9 mouse cellular contexts compared by ENCODE assay signal in genomic region chr17:45551816-45552451, GRCm38 (mm10). TPM values are rescaled to one million over a fixed set of nuclear protein-coding genes. Genes with fewer than 3 reads are reported as not detected.
DNase-seq lines count a peak whose midpoint lies in the region; ATAC-seq and TF ChIP-seq lines count a peak whose summit lies in the region.
"Had no signal": no experiment of that assay in that cellular context is flagged by ENCODE, and none has a peak within 500 bp of the region (broad histone marks: within the 10 kb centered on the region; RNA-seq: fewer than 3 reads in every experiment).

No protein-coding gene starts in this region.

- H3K27me3 ChIP-seq in G1E (ENCODE audit: insufficient read depth, low read length): peaks cover 37% of the 10 kb centered on the region
- H3K27me3 ChIP-seq in intestine, embryonic 15.5 days (replicated peaks): peaks cover 28% of the 10 kb centered on the region
- peaks cover 11% of the 10 kb centered on the region for H3K27me3 ChIP-seq in midbrain, postnatal 0 days (ENCODE audit: insufficient read depth, low read length)
- H3K27me3 ChIP-seq in stomach, postnatal 0 days (ENCODE audit: control insufficient read depth, insufficient read depth, low read length): no peaks in the 10 kb centered on the region; the same call in 1 of the 2 replicates

- DNase-seq in 3T3-L1 (ENCODE audit: low read depth, low spot score) (peak; percentile 85), G1E (ENCODE audit: low spot score) (peak; percentile 68)
- DNase-seq in cerebellum, adult 9-11 months: peak; percentile 87
- DNase-seq in left cerebral cortex, postnatal 4 days: peak; percentile 82
- peak; percentile 81 for DNase-seq in midbrain, postnatal 0 days (ENCODE audit: low spot score)
- DNase-seq in stomach, postnatal 0 days (ENCODE audit: low spot score): peak; percentile 82

- intact Hi-C loops in left cerebral cortex, postnatal 4 days (cut with DNase I): loop anchor here (2.0 to 5.0 kb wide), 2 partner anchors 35 to 73 kb away; no protein-coding TSS in a partner anchor

- peak; percentile 88 for TF ChIP-seq CTCF in G1E (IDR thresholded peaks at IDR 0.05; ENCODE audit: low read depth, low read length)
- peak; percentile 92 for TF ChIP-seq CTCF in midbrain, postnatal 0 days (IDR thresholded peaks at IDR 0.05)
- peak; percentile 94 for TF ChIP-seq CTCF in stomach, postnatal 0 days (IDR thresholded peaks at IDR 0.05; ENCODE audit: low read depth)

- no peak overlapping the region for H3K9ac ChIP-seq in intestine, embryonic 15.5 days
- no peak overlapping the region for H3K9ac ChIP-seq in midbrain, postnatal 0 days (replicated peaks; ENCODE audit: low read length, poor library complexity, severe bottlenecking)
- no peak overlapping the region for H3K9ac ChIP-seq in stomach, postnatal 0 days (ENCODE audit: low read length)
- H3K9ac ChIP-seq: embryonic facial prominence, embryonic 15.5 days had no signal

- no peak overlapping the region for H3K4me2 ChIP-seq in intestine, embryonic 15.5 days (replicated peaks)
- H3K4me2 ChIP-seq in midbrain, postnatal 0 days (ENCODE audit: low read depth, low read length, poor library complexity, severe bottlenecking): no peak overlapping the region
- no peak overlapping the region for H3K4me2 ChIP-seq in stomach, postnatal 0 days (replicated peaks; ENCODE audit: low read depth)
- H3K4me2 ChIP-seq: embryonic facial prominence, embryonic 15.5 days had no signal

- peak; percentile 61 for ATAC-seq in G1E (ENCODE audit: extremely low read depth, insufficient number of reproducible peaks, low FRiP score, poor library complexity, severe bottlenecking)
- peak; percentile 35 for ATAC-seq in frontal cortex, adult (ENCODE audit: low TSS enrichment)
- 0 out of 2 replicates have a peak, but pooled peaks have one; percentile 40 for ATAC-seq in intestine, embryonic 15.5 days
- ATAC-seq in midbrain, postnatal 0 days (ENCODE audit: low FRiP score): 0 out of 2 replicates have a peak, but pooled peaks have one; percentile 15
- peak; percentile 62 for ATAC-seq in stomach, postnatal 0 days (ENCODE audit: low FRiP score, low TSS enrichment)

- no peak overlapping the region for H3K27ac ChIP-seq in intestine, embryonic 15.5 days
- no peak overlapping the region for H3K27ac ChIP-seq in midbrain, postnatal 0 days (ENCODE audit: low read depth, low read length)
- H3K27ac ChIP-seq in stomach, postnatal 0 days (replicated peaks): no peak overlapping the region
- H3K27ac ChIP-seq: embryonic facial prominence, embryonic 15.5 days had no signal

- H3K36me3 ChIP-seq in G1E (replicated peaks): no peaks in the 10 kb centered on the region
- H3K36me3 ChIP-seq in intestine, embryonic 15.5 days: no peaks in the 10 kb centered on the region
- peaks cover under 1% of the 10 kb centered on the region for H3K36me3 ChIP-seq in midbrain, postnatal 0 days (ENCODE audit: insufficient read depth, low read length)
- H3K36me3 ChIP-seq in stomach, postnatal 0 days (ENCODE audit: control insufficient read depth, insufficient read depth, low read length): no peaks in the 10 kb centered on the region
- H3K36me3 ChIP-seq: embryonic facial prominence, embryonic 15.5 days had no signal

- TF ChIP-seq EP300 in stomach, postnatal 0 days (optimal IDR thresholded peaks at IDR 0.05): no peak

- H3K9me3 ChIP-seq in G1E (replicated peaks): no peaks in the 10 kb centered on the region
- no peaks in the 10 kb centered on the region for H3K9me3 ChIP-seq in intestine, embryonic 15.5 days
- no peaks in the 10 kb centered on the region for H3K9me3 ChIP-seq in midbrain, postnatal 0 days (ENCODE audit: low read length)
- H3K9me3 ChIP-seq in stomach, postnatal 0 days (ENCODE audit: control insufficient read depth, low read length): no peaks in the 10 kb centered on the region
- H3K9me3 ChIP-seq: embryonic facial prominence, embryonic 15.5 days had no signal

- WGBS in intestine, embryonic 15.5 days: 3% methylated on average over 8 of the region's 8 CpGs
- WGBS in midbrain, postnatal 0 days: 5% methylated on average over 8 of the region's 8 CpGs
- 6% methylated on average over 8 of the region's 8 CpGs for WGBS in stomach, postnatal 0 days

- peaks cover 34% of the 10 kb centered on the region for H3K4me1 ChIP-seq in G1E (ENCODE audit: insufficient read depth, low read depth, low read length)
- H3K4me1 ChIP-seq in intestine, embryonic 15.5 days (replicated peaks): peaks cover 12% of the 10 kb centered on the region; the same call in 1 of the 2 replicates
- H3K4me1 ChIP-seq in midbrain, postnatal 0 days (ENCODE audit: insufficient read depth, low read length): peaks cover 12% of the 10 kb centered on the region; the same call in 1 of the 2 replicates
- H3K4me1 ChIP-seq in stomach, postnatal 0 days (replicated peaks; ENCODE audit: control insufficient read depth, insufficient read depth): peaks cover 3% of the 10 kb centered on the region; the same call in 1 of the 2 replicates

- no peak overlapping the region for H3K4me3 ChIP-seq in G1E (ENCODE audit: low read depth, low read length)
- no peak overlapping the region for H3K4me3 ChIP-seq in intestine, embryonic 15.5 days (replicated peaks)
- H3K4me3 ChIP-seq in midbrain, postnatal 0 days (ENCODE audit: low read depth, low read length): no peak overlapping the region
- H3K4me3 ChIP-seq in stomach, postnatal 0 days (ENCODE audit: low read depth, low read length): no peak overlapping the region
- H3K4me3 ChIP-seq: embryonic facial prominence, embryonic 15.5 days had no signal

RNA-seq across cellular contexts. Expression of gene Tmem151b, which starts 2.5 kb away (rescaled TPM):
- total RNA-seq in G1E (2014; fragmentation: Nextera tagmentation) (not detected in 2 replicates), G1E (2017) (under 0.01 TPM in 1 of 2 replicates, not detected in the other)
- not detected in 2 replicates for polyA plus RNA-seq in G1E (2012)
- polyA plus RNA-seq in intestine, embryonic 15.5 days (2015; fragmentation: Nextera tagmentation; extraction: Ambion mirVana): 2.5 and 2.7 TPM in 2 replicates
- total RNA-seq in left cerebral cortex, postnatal 4 days (2021): 10 to 100 TPM; 90.3 to 92.2 TPM
- 77.9 and 95.6 TPM in 2 replicates for total RNA-seq in midbrain, postnatal 0 days (2014; rRNA removed)
- 29.1 and 30.7 TPM in 2 replicates for polyA plus RNA-seq in midbrain, postnatal 0 days (2015; fragmentation: Nextera tagmentation; extraction: Ambion mirVana)
- 0.41 and 0.63 TPM in 2 replicates for polyA plus RNA-seq in stomach, postnatal 0 days (2015; fragmentation: Nextera tagmentation; extraction: Ambion mirVana)

RNA-seq across cellular contexts. Expression of gene Nfkbie, which starts 3.6 kb away (rescaled TPM):
- total RNA-seq in G1E (2014; fragmentation: Nextera tagmentation) (5.1 and 5.9 TPM in 2 replicates), G1E (2017) (11.0 and 11.1 TPM in 2 replicates)
- 8.6 and 9.2 TPM in 2 replicates for polyA plus RNA-seq in G1E (2012)
- 4.8 and 4.9 TPM in 2 replicates for polyA plus RNA-seq in intestine, embryonic 15.5 days (2015; fragmentation: Nextera tagmentation; extraction: Ambion mirVana)
- total RNA-seq in left cerebral cortex, postnatal 4 days (2021): 1 to 10 TPM; 2.4 to 2.7 TPM
- 2.0 and 4.8 TPM in 2 replicates for total RNA-seq in midbrain, postnatal 0 days (2014; rRNA removed)
- polyA plus RNA-seq in midbrain, postnatal 0 days (2015; fragmentation: Nextera tagmentation; extraction: Ambion mirVana): 2.5 and 3.1 TPM in 2 replicates
- polyA plus RNA-seq in stomach, postnatal 0 days (2015; fragmentation: Nextera tagmentation; extraction: Ambion mirVana): 1.6 and 2.0 TPM in 2 replicates

RNA-seq across cellular contexts. Expression of gene Slc35b2, which starts 11.7 kb away (rescaled TPM):
- total RNA-seq in G1E (2014; fragmentation: Nextera tagmentation) (46.5 and 60.9 TPM in 2 replicates), G1E (2017) (65.9 and 77.1 TPM in 2 replicates)
- polyA plus RNA-seq in G1E (2012): 24.6 and 24.9 TPM in 2 replicates
- polyA plus RNA-seq in intestine, embryonic 15.5 days (2015; fragmentation: Nextera tagmentation; extraction: Ambion mirVana): 124 and 128 TPM in 2 replicates
- total RNA-seq in left cerebral cortex, postnatal 4 days (2021): 10 to 100 TPM; 39.2 to 40.2 TPM
- total RNA-seq in midbrain, postnatal 0 days (2014; rRNA removed): 91.7 and 113 TPM in 2 replicates
- polyA plus RNA-seq in midbrain, postnatal 0 days (2015; fragmentation: Nextera tagmentation; extraction: Ambion mirVana): 71.8 and 75.3 TPM in 2 replicates
- 72.7 and 76.8 TPM in 2 replicates for polyA plus RNA-seq in stomach, postnatal 0 days (2015; fragmentation: Nextera tagmentation; extraction: Ambion mirVana)

RNA-seq across cellular contexts. Expression of gene Hsp90ab1, which starts 21.1 kb away (rescaled TPM):
- 1,427 and 1,464 TPM in 2 replicates for total RNA-seq in G1E (2014; fragmentation: Nextera tagmentation)
- total RNA-seq in G1E (2017): 1,152 and 1,547 TPM in 2 replicates
- polyA plus RNA-seq in G1E (2012): 681 and 1,104 TPM in 2 replicates
- polyA plus RNA-seq in intestine, embryonic 15.5 days (2015; fragmentation: Nextera tagmentation; extraction: Ambion mirVana): 1,578 and 1,609 TPM in 2 replicates
- 1,000 to 10,000 TPM; 1,680 to 1,682 TPM for total RNA-seq in left cerebral cortex, postnatal 4 days (2021)
- total RNA-seq in midbrain, postnatal 0 days (2014; rRNA removed): 1,063 and 1,068 TPM in 2 replicates
- 1,368 and 1,371 TPM in 2 replicates for polyA plus RNA-seq in midbrain, postnatal 0 days (2015; fragmentation: Nextera tagmentation; extraction: Ambion mirVana)
- polyA plus RNA-seq in stomach, postnatal 0 days (2015; fragmentation: Nextera tagmentation; extraction: Ambion mirVana): 715 and 750 TPM in 2 replicates

RNA-seq across cellular contexts. Expression of gene Tcte1, which starts 28.7 kb away (rescaled TPM):
- total RNA-seq in G1E (2014; fragmentation: Nextera tagmentation): not detected in 2 replicates
- total RNA-seq in G1E (2017): 0.12 TPM in 1 of 2 replicates, not detected in the other
- polyA plus RNA-seq in G1E (2012): not detected in 2 replicates
- 0.13 and 0.33 TPM in 2 replicates for polyA plus RNA-seq in intestine, embryonic 15.5 days (2015; fragmentation: Nextera tagmentation; extraction: Ambion mirVana)
- total RNA-seq in left cerebral cortex, postnatal 4 days (2021): under 1 TPM; 0.58 to 0.64 TPM
- 0.99 and 1.2 TPM in 2 replicates for total RNA-seq in midbrain, postnatal 0 days (2014; rRNA removed)
- 4.2 and 4.6 TPM in 2 replicates for polyA plus RNA-seq in midbrain, postnatal 0 days (2015; fragmentation: Nextera tagmentation; extraction: Ambion mirVana)
- polyA plus RNA-seq in stomach, postnatal 0 days (2015; fragmentation: Nextera tagmentation; extraction: Ambion mirVana): 0.04 and 0.13 TPM in 2 replicates
